ENCODE assay signal across 8 mouse cellular contexts in genomic region chr12:99952928-99953327, GRCm38 (mm10). TPM values are rescaled to one million over a fixed set of nuclear protein-coding genes. Genes with fewer than 3 reads are reported as not detected.
DNase-seq lines count a peak whose midpoint lies in the region; ATAC-seq and TF ChIP-seq lines count a peak whose summit lies in the region.
"Had no signal": no experiment of that assay in that cellular context is flagged by ENCODE, and none has a peak within 500 bp of the region (broad histone marks: within the 10 kb centered on the region; RNA-seq: fewer than 3 reads in every experiment).

No protein-coding gene starts in this region.

- peak; percentile 63 for DNase-seq in midbrain, embryonic 14.5 days
- DNase-seq in adrenal gland, adult 2 months = peak; percentile 64
- DNase-seq in induced T-regulatory cell, adult 2 months (ENCODE audit: low read depth) = peak; percentile 14
- no peak for DNase-seq in liver, embryonic 14.5 days (ENCODE audit: low read depth in 3 of 3, low spot score in 3 of 3)
- peak; percentile 22 for DNase-seq in skeletal muscle tissue, adult 2 months (ENCODE audit: low read depth, low spot score)

- H3K9ac ChIP-seq in midbrain, embryonic 14.5 days (replicated peaks; ENCODE audit: low read length) = no peak overlapping the region
- H3K9ac ChIP-seq in midbrain, embryonic 15.5 days = no peak overlapping the region
- H3K9ac ChIP-seq in liver, embryonic 14.5 days (replicated peaks) = no peak overlapping the region
- H3K9ac ChIP-seq: lung, embryonic 15.5 days had no signal

- no peaks in the 10 kb centered on the region for H3K4me1 ChIP-seq in midbrain, embryonic 14.5 days (ENCODE audit: control insufficient read depth, insufficient read depth, low read length)
- H3K4me1 ChIP-seq in midbrain, embryonic 15.5 days = no peaks in the 10 kb centered on the region
- no peaks in the 10 kb centered on the region for H3K4me1 ChIP-seq in cortical plate, adult 2 months (ENCODE audit: control insufficient read depth, insufficient read depth, low read length)
- H3K4me1 ChIP-seq in liver, embryonic 14.5 days (replicated peaks; ENCODE audit: control insufficient read depth in 2 of 2, insufficient read depth in 2 of 2, low read length in 1 of 2) = no peaks in the 10 kb centered on the region

- no peak for TF ChIP-seq POLR2A in cortical plate, adult 2 months (IDR thresholded peaks at IDR 0.05; ENCODE audit: extremely low read depth, insufficient read depth, low read length)

- 55% methylated on average over 7 of the region's 7 CpGs for WGBS in midbrain, embryonic 14.5 days
- WGBS in midbrain, embryonic 15.5 days = 55% methylated on average over 7 of the region's 7 CpGs
- 64% methylated on average over 7 of the region's 7 CpGs for WGBS in liver, embryonic 14.5 days (ENCODE audit: insufficient replicate concordance)

- no peak for TF ChIP-seq EP300 in liver, embryonic 14.5 days (IDR thresholded peaks at IDR 0.05; ENCODE audit: low read depth)

- H3K9me3 ChIP-seq in midbrain, embryonic 14.5 days (ENCODE audit: control insufficient read depth, low read length) = no peaks in the 10 kb centered on the region
- no peaks in the 10 kb centered on the region for H3K9me3 ChIP-seq in midbrain, embryonic 15.5 days
- no peaks in the 10 kb centered on the region for H3K9me3 ChIP-seq in liver, embryonic 14.5 days (ENCODE audit: control insufficient read depth, low read length)
- H3K9me3 ChIP-seq: lung, embryonic 15.5 days had no signal

- no peak for ATAC-seq in midbrain, embryonic 14.5 days (ENCODE audit: low FRiP score, low TSS enrichment)
- no peak for ATAC-seq in midbrain, embryonic 15.5 days (replicated peaks)
- no peak for ATAC-seq in liver, embryonic 14.5 days (ENCODE audit: insufficient read depth)

- no peak overlapping the region for H3K27ac ChIP-seq in midbrain, embryonic 14.5 days (replicated peaks; ENCODE audit: low read depth, low read length)
- H3K27ac ChIP-seq in midbrain, embryonic 15.5 days = no peak overlapping the region
- H3K27ac ChIP-seq in cortical plate, adult 2 months (ENCODE audit: insufficient read depth, low read length) = no peak overlapping the region
- H3K27ac ChIP-seq in liver, embryonic 14.5 days = no peak overlapping the region
- H3K27ac ChIP-seq: lung, embryonic 15.5 days had no signal

- H3K27me3 ChIP-seq in midbrain, embryonic 14.5 days (ENCODE audit: control insufficient read depth, insufficient read depth, low read length) = no peaks in the 10 kb centered on the region
- no peaks in the 10 kb centered on the region for H3K27me3 ChIP-seq in midbrain, embryonic 15.5 days (replicated peaks)
- H3K27me3 ChIP-seq in liver, embryonic 14.5 days (ENCODE audit: control insufficient read depth, insufficient read depth, low read length) = no peaks in the 10 kb centered on the region
- H3K27me3 ChIP-seq: lung, embryonic 15.5 days had no signal

- H3K4me2 ChIP-seq in midbrain, embryonic 14.5 days (ENCODE audit: low read length) = no peak overlapping the region
- no peak overlapping the region for H3K4me2 ChIP-seq in midbrain, embryonic 15.5 days
- H3K4me2 ChIP-seq in liver, embryonic 14.5 days (ENCODE audit: low read depth) = no peak overlapping the region
- H3K4me2 ChIP-seq: lung, embryonic 15.5 days had no signal

- H3K4me3 ChIP-seq in midbrain, embryonic 14.5 days (replicated peaks; ENCODE audit: low read depth, low read length) = no peak overlapping the region
- no peak overlapping the region for H3K4me3 ChIP-seq in midbrain, embryonic 15.5 days
- H3K4me3 ChIP-seq in cortical plate, adult 2 months (ENCODE audit: insufficient read depth, low read length) = no peak overlapping the region
- H3K4me3 ChIP-seq in liver, embryonic 14.5 days (ENCODE audit: insufficient read depth in 1 of 2, low read depth in 2 of 2, low read length in 2 of 2) = no peak overlapping the region
- H3K4me3 ChIP-seq: lung, embryonic 15.5 days had no signal

- TF ChIP-seq CTCF in cortical plate, adult 2 months (IDR thresholded peaks at IDR 0.05; ENCODE audit: extremely low read depth, insufficient read depth, low read length) = peak; percentile 64
- TF ChIP-seq CTCF in liver, embryonic 14.5 days (IDR thresholded peaks at IDR 0.05; ENCODE audit: low read depth) = peak; percentile 69

- peaks cover 34% of the 10 kb centered on the region for H3K36me3 ChIP-seq in midbrain, embryonic 14.5 days (ENCODE audit: control insufficient read depth, insufficient read depth, low read length)
- H3K36me3 ChIP-seq in midbrain, embryonic 15.5 days (replicated peaks) = 0 out of 2 replicates have a peak, but pooled peaks cover 14% of the 10 kb centered on the region
- no peaks in the 10 kb centered on the region for H3K36me3 ChIP-seq in liver, embryonic 14.5 days (replicated peaks; ENCODE audit: control insufficient read depth, insufficient read depth, low read depth)
- H3K36me3 ChIP-seq: lung, embryonic 15.5 days had no signal

RNA-seq across cellular contexts. Expression of gene Kcnk13, which starts 11.4 kb away (rescaled TPM):
- polyA plus RNA-seq in midbrain, embryonic 14.5 days (2014; fragmentation: Nextera tagmentation; extraction: Ambion mirVana) = 0.24 and 0.79 TPM in 2 replicates
- polyA plus RNA-seq in midbrain, embryonic 15.5 days (2015; fragmentation: Nextera tagmentation; extraction: Ambion mirVana) = 1.1 and 1.4 TPM in 2 replicates
- total RNA-seq in adrenal gland, adult 2 months (2021) = under 1 TPM; 0.69 to 0.93 TPM
- polyA plus RNA-seq in adrenal gland, adult 2 months (2012; rRNA removed) = 0.42 and 0.47 TPM in 2 replicates
- 4.5 and 6.0 TPM in 2 replicates for polyA plus RNA-seq in cortical plate, adult 2 months (2012; rRNA removed)
- polyA plus RNA-seq in liver, embryonic 14.5 days (2012; rRNA removed) = 0.23 and 0.24 TPM in 2 replicates
- polyA plus RNA-seq in liver, embryonic 14.5 days (2014; fragmentation: Nextera tagmentation; extraction: Ambion mirVana) = 0.48 and 0.58 TPM in 2 replicates

Comparison
In these comparisons a context has a peak if more than half of its experiments do, and no peak if none do; other contexts are left out.
1. DNase-seq: peak in midbrain, embryonic 14.5 days (single experiment), adrenal gland, adult 2 months (single experiment), induced T-regulatory cell, adult 2 months (single experiment) and skeletal muscle tissue, adult 2 months (single experiment); none in liver, embryonic 14.5 days (0 of 3).